Mouse (Mus musculus) cerebellum, adult (tissue): Measurements from ENCODE around the gene Cemip2.

Experiments used
- ATAC-seq: cut with Nextera tagmentation; 2 replicates; pipeline ENCODE4 v1.9.2; 2017; ENCODE audit warnings: mild to moderate bottlenecking, moderate library complexity, mixed read lengths; ENCODE audit not compliant: insufficient number of reproducible peaks, low FRiP score, low TSS enrichment

The Cemip2 gene

DNA sequence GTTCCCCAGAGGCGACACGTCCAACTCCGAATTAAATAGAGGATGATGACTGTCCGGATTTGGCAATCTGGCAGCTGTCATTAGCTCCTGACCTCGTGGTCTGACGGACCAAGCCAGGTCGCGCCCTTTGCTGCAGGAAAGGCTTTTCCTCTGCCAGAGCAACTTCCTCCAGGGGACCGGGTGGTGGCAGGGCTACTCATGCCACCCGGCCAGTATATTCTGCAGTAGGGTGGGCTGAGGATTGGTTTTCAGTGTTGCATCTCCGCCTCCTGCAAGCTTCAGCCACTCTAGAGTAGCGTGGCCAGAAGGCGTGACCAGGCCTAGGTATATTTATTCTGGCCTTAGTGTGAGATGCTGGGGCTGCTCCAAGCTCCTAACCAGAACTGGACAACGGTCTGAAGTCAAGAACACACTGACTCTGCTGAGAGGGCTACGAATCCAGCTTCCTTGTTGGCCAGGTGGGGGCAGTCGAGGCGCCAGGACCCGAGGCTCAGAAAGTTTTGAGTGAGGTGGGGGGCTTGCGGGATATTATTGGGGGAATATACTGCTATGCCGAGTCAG is 891 bp upstream of the Cemip2 start:
- no peak for ATAC-seq

- ATAC-seq = no peak
These were observed 964 bp downstream of the Cemip2 start for GRCm38 (mm10) chr19:21779106-21779505.

DNA sequence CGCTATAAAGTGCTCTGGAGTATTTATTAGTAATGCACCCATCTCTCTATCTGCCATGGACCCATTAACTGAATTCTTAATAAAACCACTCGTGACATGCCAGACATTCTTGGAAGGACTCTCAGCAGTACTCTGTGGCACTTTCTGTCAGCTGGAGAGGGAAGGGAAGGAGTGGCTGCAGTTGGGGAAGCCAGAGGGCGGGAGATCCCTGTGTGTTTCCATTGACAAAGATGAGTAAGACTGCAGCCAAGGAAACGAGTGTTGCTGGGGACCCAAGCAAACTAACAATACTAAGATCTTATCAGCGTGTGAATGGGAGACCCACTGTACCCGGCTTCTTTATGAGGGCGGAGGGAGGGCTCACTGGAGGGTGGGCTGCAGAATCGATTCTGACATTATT is 2.5 kb downstream of the Cemip2 start:
- no peak for ATAC-seq

DNA sequence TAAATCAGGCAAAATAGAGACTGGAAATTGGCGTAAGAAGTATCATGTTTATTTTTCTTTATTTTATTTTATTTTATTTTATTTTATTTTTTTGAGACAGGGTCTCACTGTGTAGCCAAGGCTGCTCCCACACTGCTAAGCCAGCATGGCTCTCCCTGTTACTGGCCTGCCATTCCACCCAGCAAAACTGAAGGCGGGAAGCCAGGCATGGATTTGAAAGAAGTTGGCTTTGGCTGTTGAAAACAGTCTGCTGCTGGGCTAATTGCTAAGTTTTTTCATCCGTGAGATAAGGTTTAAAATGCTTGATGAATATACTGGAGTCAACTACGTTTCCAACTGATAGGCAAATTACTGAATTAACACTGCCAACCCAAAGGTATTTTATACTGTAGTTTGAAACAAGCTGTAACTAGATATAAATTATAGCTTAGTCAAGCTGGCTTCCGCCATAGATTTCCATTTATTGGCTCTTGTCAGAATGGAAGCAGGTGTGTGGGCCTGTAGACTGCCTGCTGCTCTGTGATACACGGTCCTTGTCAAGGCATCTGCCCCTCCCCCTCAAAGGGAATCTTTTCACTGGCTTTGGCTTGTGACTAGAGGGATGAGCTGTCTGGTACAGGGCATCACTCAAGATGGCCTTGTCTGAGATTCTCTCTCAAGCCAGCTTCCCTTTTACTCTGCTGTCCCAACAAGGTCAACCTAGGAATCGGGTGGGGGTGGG is 3.1 kb downstream of the Cemip2 start:
- no peak for ATAC-seq

- ATAC-seq = no peak
These were observed 3.8 kb downstream of the Cemip2 start for GRCm38 (mm10) chr19:21781787-21782432.

- ATAC-seq = no peak
These were observed 5.6 kb downstream of the Cemip2 start for GRCm38 (mm10) chr19:21783717-21784116.

DNA sequence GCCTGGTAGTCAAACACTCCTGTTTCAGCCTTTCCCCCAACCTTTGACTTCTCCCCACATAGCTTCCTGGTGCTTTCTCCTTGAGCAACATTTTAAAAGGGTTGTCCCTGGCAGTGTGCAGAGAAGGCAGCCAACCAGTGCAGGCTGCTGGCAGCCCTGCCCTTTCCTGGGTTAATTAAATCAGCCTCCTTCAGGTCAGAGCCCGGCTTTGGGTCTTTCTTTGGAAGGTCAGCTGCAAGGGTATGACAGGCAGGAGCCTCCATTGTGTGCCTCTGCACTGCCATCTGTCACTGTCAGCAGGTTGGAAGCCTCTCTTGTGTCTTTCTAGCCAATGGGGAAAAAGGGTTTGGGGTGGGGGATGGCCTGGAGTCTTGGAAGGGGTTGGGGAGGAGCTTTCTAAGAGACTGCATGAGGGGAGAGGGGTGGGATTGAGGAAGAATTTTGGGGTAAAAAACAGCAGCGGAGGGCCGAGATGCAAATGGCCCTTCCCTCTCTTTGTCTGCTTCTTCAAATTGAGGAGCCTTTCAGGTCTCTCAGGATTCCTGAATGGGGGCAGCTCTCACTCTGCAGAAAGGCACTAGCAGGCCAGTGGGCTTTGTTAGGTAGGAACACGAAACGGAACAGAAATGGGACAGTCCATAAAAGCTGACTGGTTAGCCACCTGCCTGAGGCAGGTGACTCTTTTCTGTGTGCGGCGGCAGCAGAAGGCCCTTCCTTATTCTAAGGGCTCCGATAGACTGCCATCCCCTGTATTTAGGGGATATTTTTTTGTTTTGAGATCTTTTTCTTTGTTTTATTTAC is 6.4 kb downstream of the Cemip2 start:
- ATAC-seq = peak; percentile 84

DNA sequence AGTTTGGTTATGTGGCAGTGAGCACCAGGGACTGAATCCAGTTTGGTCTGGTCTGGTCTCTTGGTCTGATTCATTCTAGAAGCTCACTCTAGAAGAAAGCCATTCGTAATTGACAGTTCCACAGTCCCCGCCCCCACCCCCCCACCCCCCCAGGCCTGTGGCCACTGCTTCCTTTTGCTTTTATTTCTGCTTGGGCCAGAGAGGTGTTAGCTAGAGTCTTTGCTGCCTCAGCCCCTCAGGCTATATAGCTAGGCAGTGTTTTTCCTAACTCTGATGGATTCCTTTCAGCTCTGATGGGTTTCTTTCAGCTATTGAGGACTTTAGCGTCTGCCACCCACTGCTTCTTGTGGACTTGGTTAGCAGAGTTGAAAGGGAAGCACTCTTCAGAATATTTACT is 7.0 kb downstream of the Cemip2 start:
- ATAC-seq = no peak

GRCm38 (mm10) chr19:21787004-21787480 is 8.9 kb downstream of the Cemip2 start:
- ATAC-seq = no peak

DNA sequence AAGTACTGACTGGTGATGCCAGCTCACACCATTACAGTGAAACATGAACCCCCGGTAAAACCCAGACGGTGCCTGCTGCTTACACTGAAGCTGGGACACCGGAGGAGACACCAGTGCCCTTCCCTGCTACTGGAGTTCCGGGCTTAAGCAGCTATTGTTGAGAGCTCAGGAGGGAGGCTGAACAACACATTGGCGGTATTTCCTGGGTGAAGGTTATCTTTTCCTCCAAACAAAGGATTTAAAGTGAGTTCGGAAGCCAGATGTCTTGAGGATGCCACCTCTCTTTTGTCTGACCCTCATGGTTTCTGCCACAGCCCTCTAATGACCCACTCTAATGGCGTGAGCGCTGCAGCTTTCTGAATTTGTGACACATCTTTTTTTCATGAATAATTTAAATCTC is 10.9 kb downstream of the Cemip2 start:
- ATAC-seq = no peak

DNA sequence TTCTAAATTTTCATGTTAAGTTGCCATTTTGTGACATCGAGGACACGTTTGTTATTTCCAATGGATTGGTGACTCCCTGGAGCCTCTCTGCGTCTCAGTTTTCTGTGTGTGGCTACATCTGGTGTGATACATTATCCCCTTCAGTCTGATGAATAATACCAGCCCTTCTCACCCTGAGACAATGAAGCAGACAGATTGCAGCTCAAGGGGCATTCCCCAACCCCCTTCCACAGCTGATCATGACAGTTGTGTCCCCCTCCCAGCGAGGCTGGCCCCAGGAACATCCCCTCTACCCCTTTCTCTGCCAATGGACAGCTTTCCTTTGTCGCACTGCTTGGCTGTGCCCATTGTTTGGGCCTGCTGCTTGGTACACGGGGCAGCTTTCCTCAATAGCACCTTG is 11.5 kb downstream of the Cemip2 start:
- no peak for ATAC-seq

DNA sequence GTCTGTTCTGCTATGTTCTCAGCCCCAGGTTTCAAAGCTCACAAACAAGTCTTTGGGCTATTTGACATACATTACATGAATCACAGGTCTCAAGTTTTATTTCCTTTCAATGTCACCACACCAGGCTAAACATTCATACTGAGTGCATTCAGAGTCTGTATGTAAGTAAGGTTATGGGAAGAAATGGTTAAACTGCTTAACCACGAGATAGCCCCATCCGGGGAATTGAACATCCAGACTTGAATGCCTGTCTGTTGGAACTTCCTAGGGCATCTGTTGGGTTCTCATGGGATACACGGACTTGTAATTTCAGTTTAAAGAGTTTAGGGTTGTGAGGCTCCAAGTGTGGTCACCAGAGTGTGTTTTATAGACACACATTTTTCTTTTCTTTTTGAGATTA is 13.2 kb downstream of the Cemip2 start:
- ATAC-seq = no peak

GRCm38 (mm10) chr19:21791826-21792225 is 13.7 kb downstream of the Cemip2 start:
- peak; percentile 64; the same call in 1 of the 2 replicates for ATAC-seq

DNA sequence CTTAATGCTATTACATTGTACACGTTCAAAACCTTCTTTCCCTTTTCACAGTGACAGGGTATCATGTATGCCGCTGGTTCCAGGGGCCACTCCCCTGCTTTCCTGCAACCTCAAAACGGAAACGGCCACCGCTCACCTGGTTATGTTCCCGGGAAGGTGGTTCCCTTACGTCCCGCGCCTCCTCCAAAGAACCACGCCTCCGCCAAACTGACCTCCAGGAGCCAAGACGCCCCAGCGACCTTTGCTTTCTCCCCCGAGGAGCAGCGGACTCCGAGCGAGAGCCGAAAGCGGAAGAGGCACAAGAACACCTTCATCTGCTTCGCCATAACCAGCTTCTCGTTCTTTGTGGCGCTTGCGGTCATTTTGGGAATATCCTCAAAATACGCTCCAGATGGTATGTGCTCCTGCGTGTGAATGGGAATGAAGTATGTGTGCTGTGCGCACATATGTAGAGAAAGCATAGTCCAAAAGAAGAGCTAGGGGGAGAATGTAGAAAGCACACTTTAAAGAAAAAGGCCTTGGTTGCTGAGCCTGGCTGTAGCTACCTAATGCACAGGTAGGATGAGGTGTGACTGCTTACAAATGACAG is 14.5 kb downstream of the Cemip2 start:
- no peak for ATAC-seq

- no peak for ATAC-seq
These were observed 16.4 kb downstream of the Cemip2 start for GRCm38 (mm10) chr19:21794569-21794968.

- no peak for ATAC-seq
These were observed 18.2 kb downstream of the Cemip2 start for GRCm38 (mm10) chr19:21796333-21796732.

DNA sequence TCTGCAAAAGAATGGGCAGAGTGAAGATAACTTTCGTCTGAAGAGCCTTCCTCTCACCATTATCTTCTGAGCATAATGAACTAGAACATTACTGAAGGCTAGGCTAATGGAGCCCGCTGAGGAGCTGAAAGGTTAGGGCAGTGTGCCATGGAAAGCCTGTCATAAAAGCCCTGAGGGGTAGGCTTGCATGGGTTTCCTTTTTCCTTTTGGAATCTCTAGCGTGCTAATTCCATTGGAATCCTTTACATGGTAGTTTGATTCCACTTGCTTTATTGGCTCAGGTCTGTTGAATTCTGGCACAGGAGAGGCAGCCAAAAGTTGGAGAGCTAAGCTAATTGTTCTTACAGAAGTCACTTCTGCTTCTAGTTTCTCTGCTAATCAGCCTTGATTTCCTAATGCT is 20.6 kb downstream of the Cemip2 start:
- ATAC-seq = no peak

GRCm38 (mm10) chr19:21799410-21800373 is 21.6 kb downstream of the Cemip2 start:
- ATAC-seq = no peak

DNA sequence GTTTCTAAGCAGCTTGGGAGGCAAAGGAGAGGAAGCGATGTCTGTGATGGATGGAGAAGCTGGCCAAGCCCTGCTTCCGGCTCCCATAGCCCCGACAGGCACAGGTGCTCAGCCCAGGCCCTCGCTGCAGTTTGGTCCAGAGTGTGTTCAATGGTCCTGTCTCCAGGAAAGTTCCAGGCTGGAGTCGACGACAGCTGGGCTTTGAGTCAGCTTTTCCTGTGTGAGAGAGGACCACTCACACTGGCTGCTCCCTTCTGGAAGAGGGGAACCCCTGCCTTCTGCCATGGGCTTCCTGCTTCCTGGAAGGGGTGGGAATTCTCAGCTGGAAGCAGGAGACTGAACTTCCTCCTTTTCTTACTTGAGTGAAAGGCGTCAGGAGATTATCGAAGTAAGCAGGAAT is 26.3 kb downstream of the Cemip2 start:
- no peak for ATAC-seq
